Mouse (Mus musculus): ENCODE results near the gene Omt2a.
"Not testable (repeated sequence)": the region's sequence is repeated elsewhere in the genome, so short reads cannot be mapped to it uniquely, and the experiment has no call there.

The Omt2a gene

DNA sequence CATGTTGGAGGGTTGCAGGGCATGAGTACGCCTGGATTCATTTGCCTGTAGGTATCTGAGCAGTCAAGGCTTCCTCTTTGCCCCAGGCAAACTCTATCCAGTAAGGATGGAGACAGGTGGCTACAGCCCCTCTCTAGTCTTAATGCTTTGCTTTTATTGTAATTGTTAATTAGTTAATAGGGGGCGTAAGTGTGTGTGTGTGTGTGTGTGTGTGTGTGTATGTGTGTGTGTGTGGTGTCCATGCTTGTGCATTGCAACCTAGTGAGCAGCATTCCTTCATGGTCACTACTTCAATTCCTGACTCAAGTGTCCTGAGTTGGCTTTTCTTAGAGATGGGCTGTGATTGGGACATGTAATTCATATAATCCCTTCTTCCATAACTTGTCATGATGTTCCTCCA lies at the start of gene Omt2a:
Omt2a (minus strand) TSS at position 101 of the 400 bp plus-strand sequence.
- no peak for DNase-seq (ENCODE audit: low read depth, low spot score)
- H3K27me3 ChIP-seq (ENCODE audit: control insufficient read depth, insufficient read depth, low read length, poor library complexity, severe bottlenecking), result no peaks in the 10 kb centered on the region
- H3K36me3 ChIP-seq (ENCODE audit: control insufficient read depth, insufficient read depth, low read length, poor library complexity, severe bottlenecking), result no peaks in the 10 kb centered on the region

DNA sequence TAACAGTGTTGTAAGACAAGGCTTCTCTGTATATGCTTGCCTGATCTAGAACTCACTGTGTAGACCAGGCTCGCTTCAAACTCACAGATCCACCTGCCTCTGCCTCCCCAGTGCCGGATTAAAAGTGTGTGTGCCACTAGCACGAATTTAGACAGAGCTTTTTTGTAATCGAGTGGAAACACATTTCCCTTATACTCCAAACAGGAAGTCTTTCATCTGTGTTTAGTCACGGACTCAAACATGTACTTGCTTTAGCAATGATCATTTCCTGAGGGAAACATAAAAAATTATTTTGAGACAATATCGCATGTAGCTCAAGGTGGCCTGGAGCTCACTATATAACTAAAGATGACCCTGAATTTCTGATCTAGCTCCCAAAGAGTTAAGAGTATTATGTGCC lies 48.8 kb upstream of the Omt2a start:
- no peak for DNase-seq (ENCODE audit: low read depth, low spot score)
- no peaks in the 10 kb centered on the region; the same call in 1 of the 2 replicates for H3K27me3 ChIP-seq (ENCODE audit: control insufficient read depth, insufficient read depth, low read length, poor library complexity, severe bottlenecking)
- H3K36me3 ChIP-seq (ENCODE audit: control insufficient read depth, insufficient read depth, low read length, poor library complexity, severe bottlenecking), result no peaks in the 10 kb centered on the region

DNA sequence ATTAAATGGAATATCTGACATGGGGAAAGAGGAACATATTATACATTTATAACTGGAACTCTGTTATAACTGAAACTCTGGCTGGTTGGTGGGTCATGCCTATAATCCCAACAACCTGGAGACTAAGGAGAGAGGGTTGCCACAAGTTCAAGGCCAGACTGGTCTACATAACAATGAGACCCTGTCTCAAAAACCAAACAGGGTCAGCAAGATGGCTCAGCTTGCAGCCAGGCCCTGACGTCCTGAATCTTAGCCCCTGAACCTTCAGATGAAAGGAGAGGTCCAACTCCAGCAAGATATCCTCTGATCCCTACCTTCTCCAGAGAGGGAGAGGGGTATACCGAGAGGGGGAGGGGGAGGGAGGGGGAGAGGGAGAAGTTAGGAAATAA lies 45.9 kb upstream of the Omt2a start:
- H3K36me3 ChIP-seq (ENCODE audit: control insufficient read depth, insufficient read depth, low read length, poor library complexity, severe bottlenecking), result no peaks in the 10 kb centered on the region
- no peak for DNase-seq (ENCODE audit: low read depth, low spot score)
- H3K27me3 ChIP-seq (ENCODE audit: control insufficient read depth, insufficient read depth, low read length, poor library complexity, severe bottlenecking), result no peaks in the 10 kb centered on the region; the same call in 1 of the 2 replicates

DNA sequence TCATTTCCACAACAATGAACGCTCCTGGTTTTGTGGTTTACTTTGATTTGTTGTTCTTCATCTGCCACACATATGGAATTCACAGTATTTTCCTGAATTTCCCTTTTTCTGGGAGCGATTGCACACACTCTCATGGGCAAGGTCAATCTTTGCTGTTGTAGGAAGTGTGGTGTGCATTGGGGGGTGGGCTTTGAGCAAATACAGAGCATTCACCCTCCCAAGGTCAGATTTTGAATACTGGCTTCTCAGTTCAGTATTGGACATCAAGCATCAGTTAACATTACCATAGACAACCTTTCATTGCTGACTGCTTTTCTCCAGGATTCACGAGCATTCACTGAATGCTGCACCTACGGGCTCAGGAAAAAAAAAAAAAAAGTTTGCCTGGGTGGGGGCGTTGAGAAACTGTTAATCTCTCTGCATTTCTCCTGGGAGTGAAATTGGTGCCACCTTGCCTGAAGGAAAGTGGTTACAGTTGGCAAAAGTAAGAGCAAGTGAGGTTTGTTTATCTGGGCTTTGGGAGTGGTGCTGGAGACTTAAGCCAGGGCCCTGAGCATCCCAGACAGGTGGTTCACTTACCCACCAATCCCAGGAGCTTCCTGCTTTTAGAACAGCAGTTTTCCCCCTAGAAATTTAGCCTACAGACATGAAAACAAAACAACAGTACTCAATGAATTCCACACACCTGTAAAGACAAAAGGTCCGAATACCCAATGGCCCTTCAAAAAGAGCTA lies 45.3 kb upstream of the Omt2a start:
- Histone ChIP-seq H3K27me3 (ENCODE audit: control insufficient read depth, insufficient read depth, low read length, poor library complexity, severe bottlenecking) (no peaks in the 10 kb centered on the region; the same call in 1 of the 2 replicates), H3K36me3 (ENCODE audit: control insufficient read depth, insufficient read depth, low read length, poor library complexity, severe bottlenecking) (no peaks in the 10 kb centered on the region)
- DNase-seq (ENCODE audit: low read depth, low spot score), result no peak

DNA sequence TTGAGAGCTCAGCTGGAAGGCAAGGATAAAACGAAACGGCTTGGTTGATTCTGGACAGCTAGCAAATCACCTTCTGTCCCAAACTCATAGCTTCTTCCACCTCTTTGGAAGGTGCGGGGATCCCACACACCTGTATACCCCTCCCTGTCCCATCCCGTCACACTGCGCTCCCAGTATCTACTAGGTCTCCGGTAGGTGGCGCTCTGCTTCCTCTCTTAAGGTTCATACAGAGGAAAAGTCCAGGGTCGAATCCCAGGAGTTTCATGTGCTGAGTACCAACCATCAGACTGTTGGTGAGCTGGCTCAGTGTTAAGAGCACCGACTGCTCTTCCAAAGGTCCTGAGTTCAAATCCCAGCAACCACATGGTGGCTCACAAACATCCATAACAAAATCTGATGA lies 43.5 kb upstream of the Omt2a start:
- Histone ChIP-seq H3K27me3 (ENCODE audit: control insufficient read depth, insufficient read depth, low read length, poor library complexity, severe bottlenecking) (no peaks in the 10 kb centered on the region), H3K36me3 (ENCODE audit: control insufficient read depth, insufficient read depth, low read length, poor library complexity, severe bottlenecking) (no peaks in the 10 kb centered on the region)
- DNase-seq (ENCODE audit: low read depth, low spot score), result peak; percentile 72

DNA sequence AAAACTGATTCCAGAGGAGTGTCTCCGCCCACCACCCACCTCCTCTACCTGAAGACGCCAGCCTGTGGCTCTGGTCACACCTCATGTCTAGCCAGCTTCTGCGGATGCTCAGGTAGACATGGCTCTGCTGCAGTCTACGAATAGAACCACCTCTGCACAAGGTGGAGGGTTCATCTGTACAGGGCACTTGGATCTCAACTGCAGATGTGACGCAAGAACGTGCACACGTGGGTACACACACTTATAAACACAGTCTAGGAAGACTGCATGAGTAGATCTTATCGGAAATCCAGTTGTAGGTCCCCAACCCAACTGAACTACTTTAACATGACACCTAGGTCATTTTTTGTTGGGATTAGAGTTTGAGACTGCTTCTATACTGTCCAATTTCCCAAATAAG lies 41.0 kb upstream of the Omt2a start, which contains the start of gene Gsta2:
Gsta2 (minus strand) TSS at position 178 of the 400 bp plus-strand sequence.
- Histone ChIP-seq H3K36me3 (ENCODE audit: control insufficient read depth, insufficient read depth, low read length, poor library complexity, severe bottlenecking) (no peaks in the 10 kb centered on the region), H3K27me3 (ENCODE audit: control insufficient read depth, insufficient read depth, low read length, poor library complexity, severe bottlenecking) (no peaks in the 10 kb centered on the region)
- DNase-seq (ENCODE audit: low read depth, low spot score), result no peak

DNA sequence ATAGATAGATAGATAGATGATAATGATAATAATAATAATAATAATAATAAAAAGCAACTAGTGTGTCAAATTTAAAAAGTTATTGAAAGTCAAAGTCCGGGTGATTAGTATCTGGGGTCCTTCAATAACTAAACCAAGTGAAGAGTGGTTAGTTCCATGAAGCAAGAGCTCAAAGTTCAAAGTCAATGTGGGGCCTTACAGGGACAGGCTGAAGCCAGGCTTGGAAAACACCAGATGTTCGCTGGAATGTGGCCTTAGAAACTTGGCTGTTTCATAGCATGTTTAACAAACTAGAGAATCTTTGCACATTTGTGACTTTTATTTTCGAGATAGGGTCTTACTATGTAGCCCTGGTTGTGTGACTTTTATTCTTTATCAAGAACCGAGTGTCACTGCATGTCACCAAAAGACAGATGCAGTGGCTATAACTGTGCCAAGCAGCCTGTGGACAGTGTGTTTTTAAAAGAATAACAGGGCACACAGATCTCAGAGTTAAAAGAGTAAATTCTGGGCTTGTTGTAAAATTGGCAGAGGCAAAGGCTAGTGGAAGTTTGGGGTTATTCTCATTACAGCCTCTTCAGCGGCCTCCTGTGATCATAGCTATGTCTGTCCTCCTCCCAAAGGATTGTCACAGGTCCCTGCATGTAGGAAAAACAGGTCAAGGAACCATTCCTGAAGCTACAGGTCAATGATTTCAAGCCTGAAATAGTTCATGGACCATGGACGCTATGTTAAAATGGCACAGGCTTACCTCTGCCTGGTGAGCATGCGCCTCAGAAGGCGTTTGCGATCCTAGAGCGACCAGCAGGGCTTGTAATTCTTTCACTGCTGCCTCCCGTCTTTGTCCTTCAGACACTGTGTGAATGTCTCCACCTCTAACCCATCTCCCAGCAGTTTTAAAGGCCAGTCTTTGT lies 40.3 kb upstream of the Omt2a start:
- Histone ChIP-seq H3K36me3 (ENCODE audit: control insufficient read depth, insufficient read depth, low read length, poor library complexity, severe bottlenecking) (no peaks in the 10 kb centered on the region), H3K27me3 (ENCODE audit: control insufficient read depth, insufficient read depth, low read length, poor library complexity, severe bottlenecking) (no peaks in the 10 kb centered on the region)
- no peak for DNase-seq (ENCODE audit: low read depth, low spot score)

DNA sequence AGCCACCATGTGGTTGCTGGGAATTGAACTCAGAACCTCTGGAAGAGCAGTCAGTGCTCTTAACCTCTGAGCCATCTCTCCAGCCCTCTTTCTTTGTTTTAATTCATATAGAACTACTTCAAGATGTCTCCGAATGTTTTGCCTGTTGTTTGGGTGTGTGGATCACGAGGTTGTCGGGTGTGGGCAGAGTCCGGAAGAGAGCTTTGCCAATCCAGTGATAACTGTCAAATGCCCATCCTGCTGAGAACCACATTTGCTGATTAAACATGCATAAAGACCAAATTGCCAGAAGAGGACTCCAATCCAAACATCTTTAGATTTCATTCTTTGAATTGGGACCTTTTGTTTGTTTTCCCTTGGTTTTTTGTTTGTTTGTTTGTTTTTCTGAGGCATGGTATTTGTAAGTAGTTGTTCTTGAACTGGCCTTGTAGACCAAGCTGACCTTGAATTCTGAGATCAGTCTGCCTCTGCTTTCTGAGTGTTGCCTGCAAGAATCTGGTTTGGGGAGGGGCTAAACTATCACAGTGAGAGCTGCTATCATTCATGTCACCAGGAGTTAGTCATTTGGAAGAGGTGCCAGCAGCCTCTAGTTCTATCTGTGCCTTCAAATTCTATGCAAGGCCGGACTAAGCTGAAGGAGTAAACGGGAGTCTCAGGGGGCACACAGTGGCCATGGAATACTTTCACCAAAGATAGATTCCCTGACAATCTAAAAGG lies 37.1 kb upstream of the Omt2a start:
- H3K27me3 ChIP-seq (ENCODE audit: control insufficient read depth, insufficient read depth, low read length, poor library complexity, severe bottlenecking), result no peaks in the 10 kb centered on the region

DNA sequence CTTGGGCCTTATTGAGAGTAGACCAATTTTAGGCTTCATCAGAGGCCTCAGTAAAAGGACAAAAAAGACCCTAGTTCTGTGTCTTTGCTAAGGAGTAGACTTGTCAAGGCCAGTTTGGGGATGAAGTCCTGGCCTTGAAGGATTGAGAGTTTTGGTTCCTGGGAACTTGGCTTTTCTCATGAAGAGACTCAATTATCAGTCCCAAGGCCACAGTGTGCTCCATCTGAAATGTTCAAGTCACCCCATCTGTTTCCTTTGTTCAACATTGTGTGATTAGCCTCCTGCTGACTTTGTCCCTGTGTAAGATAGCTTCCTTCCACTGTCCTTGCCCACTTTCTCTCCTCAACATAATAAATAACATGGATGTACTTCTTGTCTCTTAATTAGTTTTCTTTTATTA lies 35.4 kb upstream of the Omt2a start:
- not testable (repeated sequence) for H3K36me3 ChIP-seq (ENCODE audit: control insufficient read depth, insufficient read depth, low read length, poor library complexity, severe bottlenecking); H3K27me3 ChIP-seq (ENCODE audit: control insufficient read depth, insufficient read depth, low read length, poor library complexity, severe bottlenecking); DNase-seq (ENCODE audit: low read depth, low spot score)

More for the DNA sequence above, 37.1 kb upstream of the Omt2a start:
- DNase-seq (ENCODE audit: low read depth, low spot score), result no peak
- H3K36me3 ChIP-seq (ENCODE audit: control insufficient read depth, insufficient read depth, low read length, poor library complexity, severe bottlenecking), result no peaks in the 10 kb centered on the region

DNA sequence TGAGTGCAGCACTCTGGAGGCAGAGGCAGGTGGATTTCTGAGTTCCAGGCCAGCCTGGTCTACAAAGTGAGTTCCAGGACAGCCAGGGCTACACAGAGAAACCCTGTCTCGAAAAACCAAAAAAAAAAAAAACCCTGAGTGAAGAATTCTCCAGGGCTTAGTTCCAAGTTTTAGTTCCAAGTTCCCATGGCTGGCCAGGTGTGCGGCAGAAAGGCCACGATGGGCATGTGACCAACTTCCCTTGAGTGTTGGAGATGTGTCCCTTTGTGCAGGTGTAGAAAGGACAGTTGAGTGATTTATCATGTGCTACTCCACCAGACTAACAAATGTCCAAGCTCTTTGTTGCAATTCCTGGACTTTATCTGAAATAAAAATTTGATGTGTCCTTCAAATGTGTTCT lies 34.5 kb upstream of the Omt2a start:
- DNase-seq (ENCODE audit: low read depth, low spot score); H3K36me3 ChIP-seq (ENCODE audit: control insufficient read depth, insufficient read depth, low read length, poor library complexity, severe bottlenecking); H3K27me3 ChIP-seq (ENCODE audit: control insufficient read depth, insufficient read depth, low read length, poor library complexity, severe bottlenecking): not testable (repeated sequence)

DNA sequence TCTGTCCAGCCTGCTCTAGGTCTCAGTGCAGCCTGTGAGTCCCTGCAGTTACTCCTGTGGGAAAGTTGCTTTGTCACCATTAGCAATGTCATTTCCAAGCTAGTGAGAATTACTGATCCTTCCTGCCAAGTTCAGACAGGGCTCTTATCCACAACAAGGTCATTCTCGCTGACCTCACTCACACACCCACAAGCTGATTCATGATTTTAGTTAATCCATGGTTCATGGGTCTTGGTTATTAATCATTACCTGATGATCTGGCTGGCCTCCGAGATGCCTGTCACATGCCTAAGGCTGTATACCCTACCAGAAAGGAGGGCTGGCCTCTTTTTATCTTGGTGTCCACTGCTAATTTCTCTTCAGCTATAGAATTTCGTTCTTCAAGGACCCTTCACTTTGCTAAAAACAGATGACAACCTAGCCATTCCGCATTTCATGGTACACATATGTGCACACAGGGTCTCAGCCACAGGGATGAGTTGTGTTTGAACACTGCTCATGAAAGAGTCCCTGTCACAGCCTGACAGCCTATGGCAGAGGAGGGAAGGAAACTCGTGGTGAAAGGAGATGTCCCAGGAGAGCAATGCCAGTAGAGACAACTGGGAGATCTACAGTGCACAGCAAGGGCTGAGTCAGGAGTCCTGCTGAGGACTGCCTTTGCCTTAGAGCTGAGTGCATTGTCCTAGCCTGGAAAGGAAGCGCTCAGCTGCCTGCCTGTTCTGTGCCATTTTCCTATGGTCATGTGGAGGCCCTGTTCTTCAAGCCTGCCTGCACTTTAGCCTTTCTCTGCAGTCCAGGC lies 33.8 kb upstream of the Omt2a start:
- H3K36me3 ChIP-seq (ENCODE audit: control insufficient read depth, insufficient read depth, low read length, poor library complexity, severe bottlenecking); DNase-seq (ENCODE audit: low read depth, low spot score); H3K27me3 ChIP-seq (ENCODE audit: control insufficient read depth, insufficient read depth, low read length, poor library complexity, severe bottlenecking): not testable (repeated sequence)

DNA sequence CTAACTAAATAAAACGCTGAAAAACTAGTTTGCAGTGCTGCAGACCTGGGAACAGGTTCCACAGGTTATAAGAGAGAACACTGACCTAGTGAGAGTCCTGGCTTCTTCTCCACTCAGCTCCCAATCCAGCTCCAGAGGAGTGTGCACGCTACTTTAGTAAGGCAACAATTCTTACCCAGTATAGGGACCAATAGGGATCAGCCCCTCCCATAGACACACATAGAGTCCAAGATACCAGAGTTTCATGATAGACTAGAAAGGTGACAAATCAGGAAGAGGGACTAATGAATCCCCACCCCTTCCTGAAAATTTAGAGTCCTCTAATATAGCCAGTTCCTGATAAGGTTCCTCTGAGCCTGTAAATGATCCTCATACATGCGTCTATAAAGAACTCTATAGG lies 32.4 kb upstream of the Omt2a start:
- Histone ChIP-seq H3K36me3 (ENCODE audit: control insufficient read depth, insufficient read depth, low read length, poor library complexity, severe bottlenecking) (no peaks in the 10 kb centered on the region), H3K27me3 (ENCODE audit: control insufficient read depth, insufficient read depth, low read length, poor library complexity, severe bottlenecking) (no peaks in the 10 kb centered on the region)
- DNase-seq (ENCODE audit: low read depth, low spot score), result no peak

DNA sequence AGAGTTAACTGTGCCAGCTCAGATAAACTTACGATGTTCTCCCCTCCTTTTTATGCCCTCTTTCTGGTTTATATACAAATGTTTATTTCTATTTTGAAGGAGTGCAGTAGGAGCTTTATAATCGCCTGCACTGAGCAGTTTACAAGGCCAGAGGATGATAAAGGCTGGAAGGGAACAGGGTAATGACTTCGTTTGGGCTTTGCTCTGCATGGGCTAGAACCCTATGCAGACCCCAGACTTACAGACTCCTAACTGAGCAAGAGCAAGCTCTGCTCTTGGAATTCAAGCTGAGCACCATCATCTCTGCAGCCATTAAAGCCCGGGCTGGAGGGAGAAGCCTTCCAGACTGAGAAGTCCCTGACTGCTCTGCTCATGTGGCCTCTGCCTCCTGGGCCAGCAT lies 30.6 kb upstream of the Omt2a start:
- not testable (repeated sequence) for H3K27me3 ChIP-seq (ENCODE audit: control insufficient read depth, insufficient read depth, low read length, poor library complexity, severe bottlenecking); DNase-seq (ENCODE audit: low read depth, low spot score)

DNA sequence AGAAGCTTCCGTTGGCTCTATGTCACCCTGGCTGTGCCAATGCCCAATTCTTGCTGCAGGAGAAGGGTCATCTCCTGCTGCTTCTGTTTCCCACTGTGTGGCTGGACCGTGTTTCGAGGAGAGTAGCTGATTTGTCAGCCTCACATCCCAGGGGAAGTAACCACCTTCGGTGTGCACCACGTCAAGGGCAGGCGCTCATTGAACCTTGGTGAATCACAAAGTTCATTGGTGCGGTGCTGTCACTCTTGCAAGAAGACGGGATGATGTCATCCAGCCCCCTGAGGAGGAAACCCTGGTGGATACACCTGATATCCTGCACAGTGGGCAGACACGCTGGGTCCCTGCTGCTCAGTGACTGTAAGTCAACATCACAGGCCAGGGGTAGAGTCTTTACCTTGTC lies 28.5 kb upstream of the Omt2a start:
- H3K36me3 ChIP-seq (ENCODE audit: control insufficient read depth, insufficient read depth, low read length, poor library complexity, severe bottlenecking); H3K27me3 ChIP-seq (ENCODE audit: control insufficient read depth, insufficient read depth, low read length, poor library complexity, severe bottlenecking); DNase-seq (ENCODE audit: low read depth, low spot score): not testable (repeated sequence)

More for the DNA sequence above, 30.6 kb upstream of the Omt2a start:
- H3K36me3 ChIP-seq (ENCODE audit: control insufficient read depth, insufficient read depth, low read length, poor library complexity, severe bottlenecking), result not testable (repeated sequence)
